Mouse (Mus musculus) heart, embryonic 12.5 days (tissue): ENCODE measurements around the gene Sdhd. TPM values are rescaled to one million over a fixed set of nuclear protein-coding genes. Genes with fewer than 3 reads are reported as not detected.

Source experiments
- ATAC-seq: fragments of 200-750 bp; cut with Nextera tagmentation; 2 replicates; pipeline ENCODE4 v1.8.0; 2017; ENCODE audit warnings: moderate TSS enrichment, moderate library complexity; ENCODE audit not compliant: insufficient number of reproducible peaks, low FRiP score
- H3K27ac ChIP-seq: fragments of 300-500 bp; sonication (generic); 2 replicates; pipeline ENCODE4 v1.5.1; 2016; ENCODE audit warnings: mild to moderate bottlenecking, moderate library complexity; ENCODE audit not compliant: poor library complexity, severe bottlenecking
- H3K27me3 ChIP-seq: fragments of 300-500 bp; sonication (generic); replicated peaks from 2 replicates; pipeline ENCODE4 v1.6.1; 2016; ENCODE audit warnings: mild to moderate bottlenecking, moderate library complexity
- H3K36me3 ChIP-seq: fragments of 300-500 bp; sonication (generic); 2 replicates; pipeline ENCODE4 v1.6.1; 2016; ENCODE audit warnings: mild to moderate bottlenecking, moderate library complexity
- H3K4me1 ChIP-seq: fragments of 300-500 bp; sonication (generic); replicated peaks from 2 replicates; pipeline ENCODE4 v1.6.1; 2016; ENCODE audit warnings: mild to moderate bottlenecking
- H3K4me2 ChIP-seq: fragments of 300-500 bp; sonication (generic); 2 replicates; pipeline ENCODE4 v1.6.1; 2016; ENCODE audit warnings: mild to moderate bottlenecking, moderate library complexity
- H3K4me3 ChIP-seq: fragments of 300-500 bp; sonication (generic); 2 replicates; pipeline ENCODE4 v1.5.1; 2016; ENCODE audit warnings: mild to moderate bottlenecking
- H3K9ac ChIP-seq: fragments of 300-500 bp; sonication (generic); 2 replicates; pipeline ENCODE4 v1.6.1; 2016; ENCODE audit warnings: mild to moderate bottlenecking, moderate library complexity
- H3K9me3 ChIP-seq: fragments of 300-500 bp; sonication (generic); replicated peaks from 2 replicates; pipeline ENCODE4 v1.6.1; 2016; ENCODE audit warnings: mild to moderate bottlenecking, moderate library complexity
- WGBS: fragments of 180-500 bp; shearing (Covaris S2); methylation state at CpG from one replicate; pipeline ENCODE4 v1.1.7; 2016; 5-methylcytosine and 5-hydroxymethylcytosine counted together
- polyA plus RNA-seq: library from polyadenylated mRNA; unstranded; fragments of >200 nt; fragmentation: Nextera tagmentation; extraction: Ambion mirVana; gene quantifications from 2 replicates; pipeline ENCODE4 v1.2.1, GENCODE M21; 2016

Gene Sdhd
- polyA plus RNA-seq, 1 experiment from 2014 or later = 575 TPM

- no peak for ATAC-seq
- 70% methylated on average over 6 of the region's 6 CpGs for WGBS
- Histone ChIP-seq H3K9ac (no peak overlapping the region), H3K27me3 (no peaks in the 10 kb centered on the region), H3K9me3 (no peaks in the 10 kb centered on the region), H3K4me1 (no peaks in the 10 kb centered on the region), H3K36me3 (no peaks in the 10 kb centered on the region), H3K27ac (no peak overlapping the region), H3K4me2 (no peak overlapping the region), H3K4me3 (no peak overlapping the region)
Observed at GRCm38 (mm10) chr9:50585145-50585818, 18.3 kb downstream of the Sdhd start.

- Histone ChIP-seq H3K9me3 (no peaks in the 10 kb centered on the region), H3K4me2 (no peak overlapping the region), H3K27me3 (no peaks in the 10 kb centered on the region), H3K36me3 (no peaks in the 10 kb centered on the region), H3K27ac (no peak overlapping the region), H3K9ac (no peak overlapping the region), H3K4me1 (no peaks in the 10 kb centered on the region), H3K4me3 (no peak overlapping the region)
- WGBS = 34% methylated on average over 4 of the region's 4 CpGs
- ATAC-seq = no peak
Observed at GRCm38 (mm10) chr9:50580370-50580769, 23.2 kb downstream of the Sdhd start.

GRCm38 (mm10) chr9:50569599-50570525 lies 33.8 kb downstream of the Sdhd start:
- H3K27me3 ChIP-seq = no peaks in the 10 kb centered on the region
- no peak overlapping the region for H3K27ac ChIP-seq
- no peak overlapping the region for H3K4me3 ChIP-seq
- no peak overlapping the region for H3K4me2 ChIP-seq
- ATAC-seq = no peak
- H3K9me3 ChIP-seq = no peaks in the 10 kb centered on the region
- peaks cover 8% of the 10 kb centered on the region; the same call in 1 of the 2 replicates for H3K4me1 ChIP-seq
- no peak overlapping the region for H3K9ac ChIP-seq
- no peaks in the 10 kb centered on the region for H3K36me3 ChIP-seq
- 59% methylated on average over 10 of the region's 10 CpGs for WGBS

GRCm38 (mm10) chr9:50567881-50568280 lies 35.7 kb downstream of the Sdhd start:
- 79% methylated on average over 2 of the region's 2 CpGs for WGBS
- no peak overlapping the region for H3K27ac ChIP-seq
- ATAC-seq = no peak

GRCm38 (mm10) chr9:50567372-50567771 lies 36.2 kb downstream of the Sdhd start:
- no peak overlapping the region for H3K9ac ChIP-seq
- H3K27ac ChIP-seq = no peak overlapping the region
- no peaks in the 10 kb centered on the region for H3K9me3 ChIP-seq
- no peak overlapping the region for H3K4me3 ChIP-seq
- peaks cover 8% of the 10 kb centered on the region; the same call in 1 of the 2 replicates for H3K4me1 ChIP-seq
- no peaks in the 10 kb centered on the region for H3K27me3 ChIP-seq
- WGBS = 74% methylated on average over 4 of the region's 4 CpGs
- H3K4me2 ChIP-seq = no peak overlapping the region
- ATAC-seq = no peak
- H3K36me3 ChIP-seq = no peaks in the 10 kb centered on the region

More at GRCm38 (mm10) chr9:50567881-50568280, 35.7 kb downstream of the Sdhd start:
- Histone ChIP-seq H3K27me3 (no peaks in the 10 kb centered on the region), H3K4me3 (no peak overlapping the region), H3K4me2 (no peak overlapping the region), H3K9ac (no peak overlapping the region), H3K4me1 (peaks cover 8% of the 10 kb centered on the region; the same call in 1 of the 2 replicates), H3K9me3 (no peaks in the 10 kb centered on the region), H3K36me3 (no peaks in the 10 kb centered on the region)

GRCm38 (mm10) chr9:50565940-50566339 lies 37.7 kb downstream of the Sdhd start:
- no peaks in the 10 kb centered on the region; the same call in 1 of the 2 replicates for H3K27me3 ChIP-seq
- peaks cover 8% of the 10 kb centered on the region; the same call in 1 of the 2 replicates for H3K4me1 ChIP-seq
- 32% methylated on average over 4 of the region's 4 CpGs for WGBS
- H3K27ac ChIP-seq = no peak overlapping the region
- no peak overlapping the region for H3K4me3 ChIP-seq
- no peaks in the 10 kb centered on the region for H3K36me3 ChIP-seq
- H3K9ac ChIP-seq = no peak overlapping the region
- ATAC-seq = no peak
- no peak overlapping the region for H3K4me2 ChIP-seq
- peaks cover 5% of the 10 kb centered on the region for H3K9me3 ChIP-seq

GRCm38 (mm10) chr9:50565173-50565572 lies 38.4 kb downstream of the Sdhd start:
- no peak overlapping the region for H3K4me2 ChIP-seq
- H3K27me3 ChIP-seq = no peaks in the 10 kb centered on the region; the same call in 1 of the 2 replicates
- H3K9ac ChIP-seq = no peak overlapping the region
- H3K27ac ChIP-seq = no peak overlapping the region
- H3K9me3 ChIP-seq = peaks cover 7% of the 10 kb centered on the region
- H3K36me3 ChIP-seq = no peaks in the 10 kb centered on the region
- peaks cover 8% of the 10 kb centered on the region; the same call in 1 of the 2 replicates for H3K4me1 ChIP-seq
- WGBS = 64% methylated on average over 7 of the region's 7 CpGs
- no peak overlapping the region for H3K4me3 ChIP-seq
- ATAC-seq = no peak

- ATAC-seq = no peak
- Histone ChIP-seq H3K4me1 (peaks cover 8% of the 10 kb centered on the region; the same call in 1 of the 2 replicates), H3K27me3 (no peaks in the 10 kb centered on the region; the same call in 1 of the 2 replicates), H3K4me2 (no peak overlapping the region), H3K9ac (no peak overlapping the region), H3K36me3 (no peaks in the 10 kb centered on the region), H3K27ac (no peak overlapping the region), H3K4me3 (no peak overlapping the region), H3K9me3 (peaks cover 7% of the 10 kb centered on the region)
- 82% methylated on average over 2 of the region's 2 CpGs for WGBS
Observed at GRCm38 (mm10) chr9:50561918-50562360, 41.7 kb downstream of the Sdhd start.

- H3K9ac ChIP-seq = no peak within 1 kb of the TSS
- H3K27ac ChIP-seq = no peak within 1 kb of the TSS
- H3K9me3 ChIP-seq = peaks cover 7% of the 10 kb centered on the region
- no peak for ATAC-seq
- H3K4me3 ChIP-seq = no peak within 1 kb of the TSS
- H3K27me3 ChIP-seq = no peaks in the 10 kb centered on the region; the same call in 1 of the 2 replicates
- H3K4me2 ChIP-seq = no peak within 1 kb of the TSS
- peaks cover 8% of the 10 kb centered on the region; the same call in 1 of the 2 replicates for H3K4me1 ChIP-seq
- no peaks in the 10 kb centered on the region for H3K36me3 ChIP-seq
- 79% methylated on average over 38 of the region's 38 CpGs for WGBS
Observed at GRCm38 (mm10) chr9:50561145-50561917, 42.3 kb downstream of the Sdhd start, which contains the start of gene Tex12. Tex12 (minus strand) TSS chr9:50561325.

- Histone ChIP-seq H3K9me3 (no peaks in the 10 kb centered on the region), H3K27me3 (no peaks in the 10 kb centered on the region), H3K9ac (no peak within 1 kb of the TSS), H3K4me2 (peak within 1 kb of the TSS; percentile 40), H3K36me3 (no peaks in the 10 kb centered on the region), H3K4me1 (0 out of 2 replicates have a peak, but pooled peaks cover 6% of the 10 kb centered on the region), H3K27ac (no peak within 1 kb of the TSS), H3K4me3 (no peak within 1 kb of the TSS)
- 44% methylated on average over 2 of the region's 2 CpGs for WGBS
- ATAC-seq = no peak
Observed at GRCm38 (mm10) chr9:50555094-50555446, 48.5 kb downstream of the Sdhd start, which contains the start of gene Bco2. Bco2 (minus strand) TSS chr9:50555181.
